Mouse (Mus musculus): ENCODE data around the gene Phkg2. TPM values are rescaled to one million over a fixed set of nuclear protein-coding genes. Genes with fewer than 3 reads are reported as not detected.
A peak's percentile ranks its signal among the peaks of the same experiment; 100 is the strongest.

The Phkg2 gene
- polyA plus RNA-seq, 1 experiment from 2014 or later = 41.7 TPM

- DNase-seq (ENCODE audit: low spot score) (no peak), ATAC-seq (replicated peaks; ENCODE audit: low FRiP score) (no peak)
- Histone ChIP-seq H3K4me3 (ENCODE audit: low read depth, low read length) (no peak overlapping the region), H3K9me3 (ENCODE audit: control insufficient read depth, low read length) (no peaks in the 10 kb centered on the region; the same call in 1 of the 2 replicates), H3K27me3 (replicated peaks; ENCODE audit: control insufficient read depth, insufficient read depth, low read length) (no peaks in the 10 kb centered on the region), H3K9ac (ENCODE audit: low read depth, low read length) (no peak overlapping the region), H3K4me2 (no peak overlapping the region), H3K36me3 (ENCODE audit: control insufficient read depth, insufficient read depth, low read length) (peaks cover 35% of the 10 kb centered on the region), H3K4me1 (replicated peaks; ENCODE audit: control insufficient read depth, insufficient read depth, low read length) (peaks cover 9% of the 10 kb centered on the region; the same call in 1 of the 2 replicates), H3K27ac (ENCODE audit: low read depth, low read length) (no peak overlapping the region)
- 96% methylated on average over 26 of the region's 26 CpGs for WGBS
These were observed 38.4 kb downstream of the Phkg2 start for GRCm38 (mm10) chr7:127611561-127611960.

GRCm38 (mm10) chr7:127613501-127613900 lies 40.4 kb downstream of the Phkg2 start:
- Histone ChIP-seq H3K9ac (ENCODE audit: low read depth, low read length) (peak overlapping the region; percentile 97; the same call in 1 of the 2 replicates), H3K4me1 (replicated peaks; ENCODE audit: control insufficient read depth, insufficient read depth, low read length) (peaks cover 9% of the 10 kb centered on the region; the same call in 1 of the 2 replicates), H3K27ac (ENCODE audit: low read depth, low read length) (no peak overlapping the region), H3K36me3 (ENCODE audit: control insufficient read depth, insufficient read depth, low read length) (peaks cover 35% of the 10 kb centered on the region), H3K4me2 (peak overlapping the region; percentile 66), H3K27me3 (replicated peaks; ENCODE audit: control insufficient read depth, insufficient read depth, low read length) (no peaks in the 10 kb centered on the region), H3K4me3 (ENCODE audit: low read depth, low read length) (peak overlapping the region; percentile 98), H3K9me3 (ENCODE audit: control insufficient read depth, low read length) (no peaks in the 10 kb centered on the region; the same call in 1 of the 2 replicates)
- DNase-seq (ENCODE audit: low spot score) (no peak), ATAC-seq (replicated peaks; ENCODE audit: low FRiP score) (no peak)
- 87% methylated on average over 8 of the region's 8 CpGs for WGBS

GRCm38 (mm10) chr7:127614091-127614490 lies 41.0 kb downstream of the Phkg2 start:
- Histone ChIP-seq H3K4me2 (peak overlapping the region; percentile 66), H3K9ac (ENCODE audit: low read depth, low read length) (peak overlapping the region; percentile 97), H3K36me3 (ENCODE audit: control insufficient read depth, insufficient read depth, low read length) (peaks cover 32% of the 10 kb centered on the region), H3K9me3 (ENCODE audit: control insufficient read depth, low read length) (no peaks in the 10 kb centered on the region; the same call in 1 of the 2 replicates), H3K27ac (ENCODE audit: low read depth, low read length) (no peak overlapping the region; the same call in 1 of the 2 replicates), H3K27me3 (replicated peaks; ENCODE audit: control insufficient read depth, insufficient read depth, low read length) (no peaks in the 10 kb centered on the region), H3K4me1 (replicated peaks; ENCODE audit: control insufficient read depth, insufficient read depth, low read length) (peaks cover 9% of the 10 kb centered on the region; the same call in 1 of the 2 replicates), H3K4me3 (ENCODE audit: low read depth, low read length) (peak overlapping the region; percentile 98)
- 34% methylated on average over 8 of the region's 8 CpGs for WGBS
- DNase-seq (ENCODE audit: low spot score) (no peak), ATAC-seq (replicated peaks; ENCODE audit: low FRiP score) (no peak)

- 1% methylated on average over 42 of the region's 44 CpGs for WGBS
- Histone ChIP-seq H3K27ac (ENCODE audit: low read depth, low read length) (peak overlapping the region; percentile 74), H3K27me3 (replicated peaks; ENCODE audit: control insufficient read depth, insufficient read depth, low read length) (no peaks in the 10 kb centered on the region), H3K9me3 (ENCODE audit: control insufficient read depth, low read length) (no peaks in the 10 kb centered on the region; the same call in 1 of the 2 replicates), H3K36me3 (ENCODE audit: control insufficient read depth, insufficient read depth, low read length) (peaks cover 32% of the 10 kb centered on the region), H3K9ac (ENCODE audit: low read depth, low read length) (peak overlapping the region; percentile 97), H3K4me3 (ENCODE audit: low read depth, low read length) (peak overlapping the region; percentile 98), H3K4me2 (peak overlapping the region; percentile 66), H3K4me1 (replicated peaks; ENCODE audit: control insufficient read depth, insufficient read depth, low read length) (peaks cover 9% of the 10 kb centered on the region; the same call in 1 of the 2 replicates)
- ATAC-seq (replicated peaks; ENCODE audit: low FRiP score) (peak; percentile 69), DNase-seq (ENCODE audit: low spot score) (peak; percentile 72)
These were observed 41.4 kb downstream of the Phkg2 start for GRCm38 (mm10) chr7:127614511-127614890.

- peak; percentile 77 for ATAC-seq (replicated peaks; ENCODE audit: low FRiP score)
- Histone ChIP-seq H3K27ac (ENCODE audit: low read depth, low read length) (peak within 1 kb of the TSS; percentile 74), H3K4me2 (peak within 1 kb of the TSS; percentile 66), H3K9ac (ENCODE audit: low read depth, low read length) (peak within 1 kb of the TSS; percentile 97), H3K9me3 (ENCODE audit: control insufficient read depth, low read length) (no peaks in the 10 kb centered on the region; the same call in 1 of the 2 replicates), H3K4me1 (replicated peaks; ENCODE audit: control insufficient read depth, insufficient read depth, low read length) (peaks cover 9% of the 10 kb centered on the region; the same call in 1 of the 2 replicates), H3K27me3 (replicated peaks; ENCODE audit: control insufficient read depth, insufficient read depth, low read length) (no peaks in the 10 kb centered on the region), H3K36me3 (ENCODE audit: control insufficient read depth, insufficient read depth, low read length) (peaks cover 28% of the 10 kb centered on the region), H3K4me3 (ENCODE audit: low read depth, low read length) (peak within 1 kb of the TSS; percentile 98)
- peak; percentile 80 for DNase-seq (ENCODE audit: low spot score)
- WGBS = 1% methylated on average over 47 of the region's 50 CpGs
These were observed 42.0 kb downstream of the Phkg2 start, which contains the start of gene Zfp629 for GRCm38 (mm10) chr7:127614891-127615843. Gene Zfp629 (minus strand): TSS chr7:127615797.

GRCm38 (mm10) chr7:127616336-127616735 lies 43.2 kb downstream of the Phkg2 start:
- H3K27me3 ChIP-seq (replicated peaks; ENCODE audit: control insufficient read depth, insufficient read depth, low read length) = no peaks in the 10 kb centered on the region
- WGBS = 74% methylated on average over 1 of the region's 1 CpGs
- no peak overlapping the region for H3K9ac ChIP-seq (ENCODE audit: low read depth, low read length)
- no peak overlapping the region for H3K4me3 ChIP-seq (ENCODE audit: low read depth, low read length)
- H3K4me2 ChIP-seq = no peak overlapping the region
- DNase-seq (ENCODE audit: low spot score) = no peak
- no peak for ATAC-seq (replicated peaks; ENCODE audit: low FRiP score)
- peaks cover 16% of the 10 kb centered on the region for H3K36me3 ChIP-seq (ENCODE audit: control insufficient read depth, insufficient read depth, low read length)
- H3K9me3 ChIP-seq (ENCODE audit: control insufficient read depth, low read length) = no peaks in the 10 kb centered on the region; the same call in 1 of the 2 replicates
- no peak overlapping the region for H3K27ac ChIP-seq (ENCODE audit: low read depth, low read length)
- peaks cover 9% of the 10 kb centered on the region; the same call in 1 of the 2 replicates for H3K4me1 ChIP-seq (replicated peaks; ENCODE audit: control insufficient read depth, insufficient read depth, low read length)

GRCm38 (mm10) chr7:127616881-127617280 lies 43.7 kb downstream of the Phkg2 start:
- Histone ChIP-seq H3K27ac (ENCODE audit: low read depth, low read length) (no peak overlapping the region), H3K9ac (ENCODE audit: low read depth, low read length) (no peak overlapping the region), H3K4me3 (ENCODE audit: low read depth, low read length) (no peak overlapping the region), H3K4me1 (replicated peaks; ENCODE audit: control insufficient read depth, insufficient read depth, low read length) (peaks cover 9% of the 10 kb centered on the region; the same call in 1 of the 2 replicates), H3K9me3 (ENCODE audit: control insufficient read depth, low read length) (no peaks in the 10 kb centered on the region), H3K36me3 (ENCODE audit: control insufficient read depth, insufficient read depth, low read length) (peaks cover 10% of the 10 kb centered on the region), H3K27me3 (replicated peaks; ENCODE audit: control insufficient read depth, insufficient read depth, low read length) (no peaks in the 10 kb centered on the region), H3K4me2 (no peak overlapping the region)
- WGBS = 74% methylated on average over 1 of the region's 1 CpGs
- no peak for ATAC-seq (replicated peaks; ENCODE audit: low FRiP score)
- no peak for DNase-seq (ENCODE audit: low spot score)

GRCm38 (mm10) chr7:127617962-127618361 lies 44.8 kb downstream of the Phkg2 start:
- 67% methylated on average over 2 of the region's 2 CpGs for whole genome bisulfite sequencing
- H3K4me3 ChIP-seq (ENCODE audit: low read depth, low read length) = no peak overlapping the region
- H3K4me1 ChIP-seq (replicated peaks; ENCODE audit: control insufficient read depth, insufficient read depth, low read length) = peaks cover 9% of the 10 kb centered on the region; the same call in 1 of the 2 replicates
- DNase-seq (ENCODE audit: low spot score) = no peak
- H3K9ac ChIP-seq (ENCODE audit: low read depth, low read length) = no peak overlapping the region
- no peaks in the 10 kb centered on the region for H3K9me3 ChIP-seq (ENCODE audit: control insufficient read depth, low read length)
- no peak for ATAC-seq (replicated peaks; ENCODE audit: low FRiP score)
- no peak overlapping the region for H3K4me2 ChIP-seq
- no peak overlapping the region for H3K27ac ChIP-seq (ENCODE audit: low read depth, low read length)
- no peaks in the 10 kb centered on the region for H3K36me3 ChIP-seq (ENCODE audit: control insufficient read depth, insufficient read depth, low read length)
- no peaks in the 10 kb centered on the region for H3K27me3 ChIP-seq (replicated peaks; ENCODE audit: control insufficient read depth, insufficient read depth, low read length)
